Mouse (Mus musculus): ENCODE results near the gene Rnf43.

Rnf43 gene

GRCm38 (mm10) chr11:87759609-87760005 is 97.1 kb downstream of the Rnf43 start:
- DNase-seq (ENCODE audit: low read depth): peak; percentile 90

- peak; percentile 63 for DNase-seq (ENCODE audit: low read depth)
Measured at GRCm38 (mm10) chr11:87760301-87761081, 98.0 kb downstream of the Rnf43 start, which contains the start of gene Tspoap1. Gene Tspoap1, plus strand, starts transcription at chr11:87760541.

DNA sequence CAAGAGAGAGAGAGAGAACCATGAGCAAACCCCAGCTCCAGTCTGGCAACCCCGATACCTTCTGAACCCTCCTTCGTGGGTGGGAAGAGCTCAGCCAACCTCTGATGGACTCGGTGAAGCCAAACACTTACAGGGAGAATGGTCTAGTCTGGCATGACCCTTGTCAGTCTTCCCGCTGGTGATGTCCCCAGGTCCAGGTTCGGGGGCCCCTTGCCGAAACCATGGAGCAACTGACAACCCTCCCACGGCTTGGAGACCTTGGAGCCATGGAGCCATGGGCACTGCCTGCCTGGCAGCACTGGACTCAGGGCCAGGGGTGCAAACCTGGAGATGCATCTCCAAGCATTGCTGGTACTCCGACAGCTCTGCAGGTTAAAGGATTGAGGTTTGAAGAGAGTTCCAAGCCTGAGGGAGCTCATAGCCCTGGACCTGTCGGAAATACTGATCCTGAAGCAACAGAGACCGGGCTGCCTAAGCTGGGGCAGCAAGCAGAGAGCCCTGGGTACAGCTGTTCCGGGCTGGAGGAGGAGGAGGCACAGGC is 98.7 kb downstream of the Rnf43 start:
- no peak for DNase-seq (ENCODE audit: low read depth)

DNA sequence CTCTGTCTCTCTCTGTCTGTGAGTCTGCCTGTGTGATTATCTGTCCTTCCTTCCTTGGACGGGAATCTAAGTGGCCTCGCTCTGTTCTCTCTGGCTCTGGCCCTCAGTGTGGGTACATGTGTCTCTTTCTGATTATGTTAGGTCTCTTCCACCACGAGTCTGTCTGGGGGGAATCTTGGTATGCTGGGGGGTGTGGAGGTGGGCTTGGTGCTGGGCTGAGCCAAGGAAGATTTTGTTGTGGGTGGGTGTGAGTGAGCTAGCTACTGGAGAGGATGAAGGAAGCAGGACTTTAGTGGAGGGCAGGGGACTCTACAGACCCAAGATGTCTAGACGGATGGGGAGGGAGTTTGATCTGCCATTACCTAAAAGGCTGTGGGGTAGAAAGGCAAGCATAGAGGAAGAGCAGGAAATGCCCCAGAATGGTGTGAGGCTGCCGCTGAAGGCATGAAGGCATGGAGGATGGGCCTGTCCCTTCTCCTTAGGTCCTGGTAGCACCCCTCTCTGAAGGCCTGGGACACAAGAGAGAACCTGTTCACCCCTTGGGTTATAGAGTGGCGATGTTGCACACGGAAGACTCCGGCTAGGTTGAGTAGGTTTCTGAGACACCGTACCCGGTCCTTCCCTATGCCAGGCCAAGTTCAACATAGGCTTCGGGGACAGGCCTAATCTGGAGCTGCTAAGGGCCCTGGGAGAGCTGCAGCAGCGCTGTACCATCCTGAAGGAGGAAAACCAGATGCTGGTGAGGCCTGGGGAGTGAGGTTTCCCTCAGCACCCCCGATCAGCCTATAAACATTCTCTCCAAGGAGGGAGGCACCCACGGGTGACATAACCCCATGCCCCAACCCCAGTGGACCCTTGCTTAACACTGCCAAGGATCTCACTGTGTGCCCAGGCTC is 99.5 kb downstream of the Rnf43 start:
- DNase-seq (ENCODE audit: low read depth): no peak

DNA sequence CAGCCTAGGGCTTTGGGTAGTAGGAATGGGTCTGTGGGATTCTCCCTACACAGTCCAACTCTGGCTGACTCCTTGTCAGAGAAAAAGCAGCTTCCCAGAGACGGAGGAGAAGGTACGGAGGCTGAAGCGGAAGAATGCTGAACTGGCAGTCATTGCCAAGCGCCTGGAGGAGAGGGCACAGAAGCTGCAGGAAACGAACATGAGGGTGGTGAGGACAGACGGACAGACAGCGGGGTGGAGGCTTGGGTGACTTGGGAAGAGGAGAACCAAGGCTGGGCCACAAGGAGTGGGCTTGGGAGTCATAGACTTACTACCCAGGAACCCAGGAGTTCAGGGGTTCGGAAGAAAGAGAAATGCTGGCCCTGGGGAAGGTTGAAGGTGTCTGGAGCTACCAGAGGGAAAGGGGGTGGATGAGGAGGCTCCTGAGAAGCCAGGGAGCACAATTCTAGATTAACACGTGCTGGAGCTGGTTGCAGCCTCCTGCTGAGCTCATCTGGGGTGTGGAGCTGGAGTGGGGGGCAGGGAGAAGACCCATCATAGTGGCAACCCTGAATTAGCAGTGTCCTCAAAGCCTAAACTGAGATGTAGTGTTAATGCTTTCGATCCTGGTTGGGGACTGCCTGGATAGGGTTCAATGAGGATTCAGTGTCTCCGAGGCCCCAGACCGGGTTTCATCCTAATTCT is 100.3 kb downstream of the Rnf43 start:
- no peak for DNase-seq (ENCODE audit: low read depth)

DNA sequence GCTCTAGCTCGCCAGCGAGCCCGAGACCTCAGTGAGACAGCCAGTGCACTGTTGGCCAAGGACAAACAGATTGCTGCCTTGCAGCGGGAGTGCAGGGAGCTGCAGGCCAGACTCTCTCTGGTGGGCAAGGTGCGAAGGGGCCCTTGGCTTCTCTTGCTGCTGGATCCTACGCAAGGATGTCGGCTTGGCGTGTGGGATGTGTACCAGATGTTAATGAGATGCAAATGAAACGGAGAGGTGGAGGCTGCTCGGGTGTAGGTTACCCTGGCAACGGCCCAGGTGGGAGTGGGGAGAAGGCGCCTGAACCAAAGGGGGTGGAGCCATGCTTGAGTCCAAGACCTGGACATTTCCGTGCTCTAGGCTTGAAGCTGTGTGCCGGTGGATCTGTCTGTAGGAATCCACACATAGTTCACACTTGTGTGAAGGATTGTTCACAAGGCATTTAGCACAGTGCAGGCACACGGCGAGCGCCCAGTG is 101.0 kb downstream of the Rnf43 start:
- no peak for DNase-seq (ENCODE audit: low read depth)

DNA sequence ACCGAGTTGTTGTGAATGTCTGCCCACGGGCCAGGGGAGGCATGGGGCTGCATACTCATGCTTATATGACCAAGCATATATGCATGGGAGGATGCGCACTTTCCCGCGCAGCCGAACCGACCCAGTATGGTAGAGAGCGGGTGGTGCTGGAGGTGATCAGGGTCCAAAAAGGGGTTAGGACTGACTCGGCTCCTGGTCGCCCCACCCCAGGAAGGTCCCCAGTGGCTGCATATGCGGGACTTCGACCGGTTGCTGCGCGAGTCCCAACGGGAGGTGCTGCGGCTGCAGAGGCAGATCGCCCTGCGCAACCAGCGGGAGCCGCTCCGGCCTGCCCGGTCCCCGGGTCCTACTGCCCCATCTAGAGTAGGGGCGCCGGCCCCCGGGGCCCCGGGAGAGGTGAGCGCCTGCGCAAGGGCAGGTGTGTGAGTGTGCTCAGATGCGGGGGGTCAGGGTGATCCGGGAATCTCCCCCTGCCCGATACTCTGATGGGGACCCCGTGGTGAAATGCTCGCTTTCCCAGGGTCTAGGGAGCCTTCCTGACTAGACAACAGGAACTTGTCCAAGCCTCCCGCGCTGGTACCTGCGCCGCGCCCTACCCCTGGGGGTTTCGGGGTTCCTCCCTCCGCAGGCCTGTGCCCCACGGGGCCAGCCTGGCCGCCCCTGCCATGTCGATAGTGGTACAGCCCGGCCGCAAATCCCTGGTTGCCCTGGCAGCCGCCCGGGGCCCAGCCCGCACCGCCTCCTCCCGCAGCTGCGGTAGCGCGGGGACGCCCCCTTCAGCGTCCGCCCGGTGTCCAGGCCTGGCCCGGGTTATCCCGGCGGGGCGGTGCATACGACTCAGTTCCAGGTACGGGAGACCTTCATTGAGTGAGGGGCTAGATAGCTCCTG is 101.7 kb downstream of the Rnf43 start:
- DNase-seq (ENCODE audit: low read depth): peak; percentile 50

DNA sequence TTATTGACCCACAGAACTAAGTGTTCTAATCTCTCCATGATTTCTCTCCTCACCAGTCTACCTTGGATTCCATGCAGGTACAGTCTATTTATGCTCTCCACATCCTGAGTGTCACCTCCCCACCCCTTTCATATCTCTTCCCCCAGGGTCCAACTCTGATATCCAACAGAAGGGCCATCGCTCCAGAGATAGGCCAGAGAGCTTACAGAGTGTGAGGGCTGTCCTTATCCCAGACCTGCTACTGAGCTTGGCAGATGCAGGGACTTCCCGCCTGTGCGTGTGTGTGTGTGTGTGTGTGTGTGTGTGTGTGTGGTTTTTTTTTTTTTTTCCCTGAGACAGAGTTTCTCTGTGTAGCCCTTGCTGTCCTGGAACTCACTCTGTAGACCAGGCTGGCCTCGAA is 106.2 kb downstream of the Rnf43 start:
- DNase-seq (ENCODE audit: low read depth): no peak

- DNase-seq (ENCODE audit: low read depth): peak; percentile 91
Measured at GRCm38 (mm10) chr11:87770989-87771388, 108.5 kb downstream of the Rnf43 start.

GRCm38 (mm10) chr11:87772354-87772753 is 109.8 kb downstream of the Rnf43 start:
- no peak for DNase-seq (ENCODE audit: low read depth)

DNA sequence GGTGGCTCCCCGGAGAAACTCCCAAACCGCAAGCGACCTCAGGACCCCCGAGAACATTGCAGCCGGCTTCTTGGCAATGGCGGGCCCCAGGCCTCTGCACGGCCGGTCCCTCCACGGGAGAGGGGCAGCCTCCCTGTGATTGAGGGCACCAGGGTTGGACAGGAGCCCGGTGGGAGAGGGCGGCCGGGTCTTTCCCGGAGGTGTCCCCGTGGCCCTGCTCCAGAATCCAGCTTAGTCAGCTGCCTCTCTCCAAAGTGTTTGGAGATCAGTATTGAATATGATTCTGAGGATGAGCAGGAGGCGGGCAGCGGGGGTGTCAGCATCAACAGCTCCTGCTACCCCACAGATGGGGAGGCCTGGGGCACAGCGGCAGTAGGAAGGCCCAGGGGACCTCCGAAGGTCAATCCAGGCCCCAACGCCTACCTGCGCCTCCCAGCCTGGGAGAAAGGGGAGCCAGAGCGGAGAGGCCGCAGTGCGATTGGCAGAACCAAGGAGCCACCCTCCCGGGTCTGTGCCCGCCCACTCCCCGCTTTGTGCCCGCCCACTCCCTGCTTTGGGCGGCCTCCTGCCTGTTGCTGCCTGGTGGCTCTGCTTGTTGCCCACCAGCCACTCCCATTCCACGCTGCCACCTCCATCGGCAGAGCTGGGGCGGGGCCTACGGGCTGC is 115.7 kb downstream of the Rnf43 start:
- DNase-seq (ENCODE audit: low read depth): no peak

DNA sequence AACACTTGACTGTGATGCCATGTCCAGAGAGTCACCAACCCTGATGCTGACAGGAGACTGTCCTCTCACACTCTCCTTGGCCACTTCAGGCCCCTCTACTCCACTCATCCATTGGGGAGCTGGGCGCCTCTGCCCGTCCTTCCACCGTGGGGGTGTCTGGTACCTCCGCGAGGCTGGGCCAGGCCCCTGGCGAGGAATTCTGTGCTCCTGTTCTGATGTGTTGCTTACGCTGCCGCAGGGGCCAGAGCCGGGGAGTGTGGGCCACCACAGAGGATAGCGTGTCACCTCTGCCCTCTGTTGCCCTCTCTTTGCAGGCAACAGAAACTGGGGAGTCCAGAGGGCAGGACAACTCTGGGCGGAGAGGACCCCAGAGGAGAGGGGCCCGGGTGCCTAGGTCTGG is 116.4 kb downstream of the Rnf43 start:
- no peak for DNase-seq (ENCODE audit: low read depth)

GRCm38 (mm10) chr11:87779392-87779791 is 116.9 kb downstream of the Rnf43 start:
- DNase-seq (ENCODE audit: low read depth): no peak

DNA sequence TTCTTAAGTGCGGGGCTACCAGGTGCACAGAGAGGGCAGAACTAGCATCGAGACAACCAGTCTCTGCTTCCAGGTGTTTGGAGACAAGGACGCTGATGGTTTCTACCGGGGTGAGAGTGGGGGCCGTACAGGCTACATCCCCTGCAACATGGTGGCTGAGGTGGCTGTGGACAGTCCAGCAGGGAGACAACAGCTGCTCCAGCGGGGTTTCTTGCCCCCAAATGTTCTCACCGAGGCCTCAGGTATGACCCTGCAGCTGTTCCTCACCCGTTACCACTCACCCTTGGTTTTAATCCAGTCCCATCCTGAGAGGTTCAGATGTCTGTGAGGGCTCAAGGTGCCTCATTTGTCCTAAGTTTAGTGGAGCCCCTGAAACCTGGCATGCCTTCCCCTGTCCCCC is 117.6 kb downstream of the Rnf43 start:
- DNase-seq (ENCODE audit: low read depth): no peak
